Mouse (Mus musculus) CH12.LX (cell line): ENCODE measurements around the gene Ogfrl1.

Experiments
- BHLHE40 ChIP-seq: IDR thresholded peaks from 2 replicates; pipeline ENCODE4 v1.6.1; 2011; ENCODE audit warnings: mild to moderate bottlenecking, low read depth, low read length, improper control_type of control experiment
- CTCF ChIP-seq, 2 experiments: IDR thresholded peaks in 1 of 2; conservative IDR thresholded peaks in 1 of 2; 2 replicates each; pipeline ENCODE4 v1.5.1; 2011 to 2012; ENCODE audit warnings: low read depth in 2 of 2, low read length in 2 of 2, improper control_type of control experiment in 1 of 2, inconsistent platforms in 1 of 2, mild to moderate bottlenecking in 1 of 2, moderate library complexity in 1 of 2
- E2F4 ChIP-seq: IDR thresholded peaks from 2 replicates; pipeline ENCODE4 v1.6.1; 2011; ENCODE audit warnings: low read depth, low read length, improper control_type of control experiment; ENCODE audit not compliant: insufficient replicate concordance
- EP300 ChIP-seq: IDR thresholded peaks from 2 replicates; pipeline ENCODE4 v1.6.1; 2011; ENCODE audit warnings: low read length, improper control_type of control experiment
- MAX ChIP-seq: IDR thresholded peaks from 2 replicates; pipeline ENCODE4 v1.6.1; 2011; ENCODE audit warnings: low read length, improper control_type of control experiment
- MEF2A ChIP-seq: IDR thresholded peaks from 2 replicates; pipeline ENCODE4 v1.6.1; 2014; ENCODE audit warnings: low read depth, mild to moderate bottlenecking, inconsistent platforms, low read length, improper control_type of control experiment, borderline replicate concordance
- MYC ChIP-seq: IDR thresholded peaks from 2 replicates; pipeline ENCODE4 v1.6.1; 2011; ENCODE audit warnings: low read depth, mild to moderate bottlenecking, improper control_type of control experiment, low read length
- NELFE ChIP-seq: IDR thresholded peaks from 2 replicates; pipeline ENCODE4 v1.6.1; 2011; ENCODE audit warnings: low read depth, low read length, improper control_type of control experiment
- POLR2A ChIP-seq: IDR thresholded peaks from 2 replicates; pipeline ENCODE4 v1.6.1; 2011; ENCODE audit warnings: low read depth, mild to moderate bottlenecking, improper control_type of control experiment, low read length
- ZMIZ1 ChIP-seq: IDR thresholded peaks from 2 replicates; pipeline ENCODE4 v1.6.1; 2012; ENCODE audit warnings: low read depth, mild to moderate bottlenecking, inconsistent platforms, low read length, improper control_type of control experiment

DNA sequence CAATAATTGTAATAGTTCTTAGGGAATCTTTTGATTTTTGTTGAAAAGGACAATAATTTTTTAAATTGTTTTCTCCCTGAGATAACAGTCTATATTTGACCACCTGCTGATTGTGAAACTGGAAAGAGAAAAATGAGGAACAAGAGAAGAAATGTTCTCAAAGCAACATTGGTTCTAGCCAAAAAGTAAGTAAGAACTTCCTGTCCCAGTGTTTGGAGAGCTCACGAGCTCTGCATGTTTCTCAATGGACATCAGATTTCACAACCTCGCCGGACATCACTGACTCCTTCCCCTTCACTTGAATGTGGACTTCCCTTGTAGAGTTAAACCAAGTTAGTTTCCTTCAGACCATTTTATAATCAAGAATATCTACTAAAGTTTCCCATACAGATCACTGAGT, 36.0 kb upstream of the Ogfrl1 start:
- TF ChIP-seq CTCF (conservative IDR thresholded peaks at IDR 0.05 in 1 of 2, IDR thresholded peaks at IDR 0.05 in 1 of 2; ENCODE audit: low read depth in 2 of 2, low read length in 2 of 2) (no peak), POLR2A (no peak), MEF2A (no peak), MYC (no peak), NELFE (no peak), MAX (no peak), ZMIZ1 (no peak), BHLHE40 (no peak), EP300 (no peak), E2F4 (no peak)
